Mouse (Mus musculus): ENCODE results near the gene Prkn. TPM values are rescaled to one million over a fixed set of nuclear protein-coding genes. Genes with fewer than 3 reads are reported as not detected.
A peak's percentile ranks its signal among the peaks of the same experiment; 100 is the strongest.

The Prkn gene
- 5.1 and 6.6 TPM in 2 replicates for polyA plus RNA-seq (2015; fragmentation: Nextera tagmentation; extraction: Ambion mirVana)

GRCm38 (mm10) chr17:10840148-10840707 is at the start of gene Prkn, which contains the start of gene Pacrg:
TSS of gene Prkn (plus strand) at chr17:10840384.
TSS of gene Pacrg (minus strand) at chr17:10840311.
- Histone ChIP-seq H3K4me3 (ENCODE audit: low read depth, low read length) (peak within 1 kb of the TSS; percentile 74), H3K9me3 (replicated peaks; ENCODE audit: control insufficient read depth, low read length, poor library complexity, severe bottlenecking) (no peaks in the 10 kb centered on the region), H3K27me3 (ENCODE audit: control insufficient read depth, insufficient read depth, low read depth, low read length) (no peaks in the 10 kb centered on the region), H3K4me2 (ENCODE audit: low read length) (peak within 1 kb of the TSS; percentile 74), H3K9ac (ENCODE audit: low read depth, low read length) (peak within 1 kb of the TSS; percentile 85), H3K27ac (ENCODE audit: low read length) (peak within 1 kb of the TSS; percentile 79), H3K4me1 (ENCODE audit: control insufficient read depth, insufficient read depth, low read length) (peaks cover 5% of the 10 kb centered on the region; the same call in 1 of the 2 replicates), H3K36me3 (ENCODE audit: control insufficient read depth, insufficient read depth, low read length) (no peaks in the 10 kb centered on the region)
- WGBS = 0% methylated on average over 44 of the region's 58 CpGs
- peak; percentile 95 for ATAC-seq

DNA sequence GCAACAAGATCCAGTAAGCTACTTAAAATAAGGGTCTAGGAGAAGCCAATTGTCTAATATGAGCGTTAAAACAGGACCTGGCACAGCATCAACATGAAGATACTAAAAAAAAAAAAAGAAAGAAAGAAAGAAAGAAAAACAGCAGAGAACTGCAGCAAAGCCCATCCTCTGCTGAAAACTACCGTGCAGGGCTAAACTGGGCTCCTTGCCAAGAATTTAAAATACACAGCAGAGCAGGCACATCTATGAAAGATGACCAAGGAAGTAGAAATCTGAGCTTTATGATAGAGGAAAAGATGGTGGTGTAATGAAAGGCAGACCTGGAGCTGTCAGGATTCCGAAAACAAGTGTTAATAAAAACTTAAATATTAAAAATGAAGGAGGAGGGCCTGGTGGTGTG is 48.5 kb upstream of the Prkn start:
- Histone ChIP-seq H3K9ac (ENCODE audit: low read depth, low read length) (no peak overlapping the region), H3K9me3 (replicated peaks; ENCODE audit: control insufficient read depth, low read length, poor library complexity, severe bottlenecking) (no peaks in the 10 kb centered on the region), H3K4me3 (ENCODE audit: low read depth, low read length) (no peak overlapping the region), H3K27me3 (ENCODE audit: control insufficient read depth, insufficient read depth, low read depth, low read length) (no peaks in the 10 kb centered on the region), H3K27ac (ENCODE audit: low read length) (no peak overlapping the region), H3K4me2 (ENCODE audit: low read length) (no peak overlapping the region), H3K36me3 (ENCODE audit: control insufficient read depth, insufficient read depth, low read length) (no peaks in the 10 kb centered on the region), H3K4me1 (ENCODE audit: control insufficient read depth, insufficient read depth, low read length) (peaks cover 3% of the 10 kb centered on the region)
- 37% methylated on average over 3 of the region's 3 CpGs for WGBS
- ATAC-seq = no peak

DNA sequence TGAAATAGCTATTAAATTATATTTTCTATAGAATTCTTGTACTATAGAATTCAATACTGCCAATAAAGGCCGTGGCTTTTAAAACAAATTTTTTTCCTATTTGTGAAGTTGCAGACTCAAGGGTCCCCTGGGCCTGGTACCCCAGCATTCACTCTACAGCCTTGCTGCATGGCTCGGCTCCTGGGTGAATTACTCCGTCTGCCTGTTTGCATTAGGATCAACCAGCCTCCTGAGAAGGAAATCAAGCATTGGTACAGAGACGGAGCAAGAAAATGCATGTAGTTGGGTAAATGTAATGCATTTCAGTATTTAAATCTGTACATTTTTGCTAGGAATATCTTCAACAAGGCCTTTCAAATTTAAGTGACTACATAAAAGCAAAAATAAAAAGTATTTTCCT is 33.5 kb upstream of the Prkn start:
- no peaks in the 10 kb centered on the region for H3K27me3 ChIP-seq (ENCODE audit: control insufficient read depth, insufficient read depth, low read depth, low read length)
- ATAC-seq = no peak
- no peak overlapping the region for H3K4me3 ChIP-seq (ENCODE audit: low read depth, low read length)
- no peaks in the 10 kb centered on the region for H3K9me3 ChIP-seq (replicated peaks; ENCODE audit: control insufficient read depth, low read length, poor library complexity, severe bottlenecking)
- H3K9ac ChIP-seq (ENCODE audit: low read depth, low read length) = no peak overlapping the region
- H3K27ac ChIP-seq (ENCODE audit: low read length) = no peak overlapping the region
- no peaks in the 10 kb centered on the region for H3K4me1 ChIP-seq (ENCODE audit: control insufficient read depth, insufficient read depth, low read length)
- H3K4me2 ChIP-seq (ENCODE audit: low read length) = no peak overlapping the region
- no peaks in the 10 kb centered on the region for H3K36me3 ChIP-seq (ENCODE audit: control insufficient read depth, insufficient read depth, low read length)
- WGBS = 67% methylated on average over 4 of the region's 4 CpGs

DNA sequence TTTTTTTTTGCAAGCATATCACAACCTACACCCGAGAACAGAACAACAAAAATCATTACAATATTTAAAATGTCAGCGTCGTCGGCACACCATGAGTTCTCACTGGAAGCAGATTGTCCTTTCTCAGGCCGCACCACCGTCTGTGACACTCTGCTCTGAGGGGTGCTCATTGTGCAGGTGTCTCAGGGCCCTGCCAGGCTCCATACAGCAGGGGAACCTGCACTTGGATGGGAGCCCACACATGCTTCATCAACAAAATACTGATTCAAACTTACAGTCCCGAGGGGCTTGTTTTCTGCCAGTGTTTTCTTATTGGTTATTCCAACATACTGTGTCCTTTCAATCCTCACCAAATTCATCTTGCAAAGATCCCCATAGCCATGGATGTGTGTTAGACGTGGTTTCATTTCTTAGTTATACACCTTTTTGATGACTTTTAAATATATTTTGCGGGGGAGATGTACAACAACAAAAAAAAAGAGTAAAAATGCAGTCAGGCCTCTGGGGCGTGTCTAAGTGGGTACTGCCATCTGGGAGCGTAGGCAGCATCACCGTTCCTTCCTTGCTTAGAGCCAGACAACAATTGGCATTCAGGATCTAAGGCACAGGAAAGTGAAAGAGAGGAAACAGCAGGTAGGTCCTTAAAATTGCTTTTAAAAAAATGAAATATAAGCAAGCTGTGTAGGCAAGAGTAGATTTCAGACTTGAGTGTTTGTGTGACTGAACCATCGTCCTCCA is 32.8 kb upstream of the Prkn start:
- H3K9me3 ChIP-seq (replicated peaks; ENCODE audit: control insufficient read depth, low read length, poor library complexity, severe bottlenecking) = no peaks in the 10 kb centered on the region
- no peak overlapping the region for H3K27ac ChIP-seq (ENCODE audit: low read length)
- H3K36me3 ChIP-seq (ENCODE audit: control insufficient read depth, insufficient read depth, low read length) = no peaks in the 10 kb centered on the region
- no peaks in the 10 kb centered on the region for H3K4me1 ChIP-seq (ENCODE audit: control insufficient read depth, insufficient read depth, low read length)
- no peaks in the 10 kb centered on the region for H3K27me3 ChIP-seq (ENCODE audit: control insufficient read depth, insufficient read depth, low read depth, low read length)
- no peak overlapping the region for H3K9ac ChIP-seq (ENCODE audit: low read depth, low read length)
- no peak overlapping the region for H3K4me2 ChIP-seq (ENCODE audit: low read length)
- no peak for ATAC-seq
- WGBS = 68% methylated on average over 13 of the region's 13 CpGs
- H3K4me3 ChIP-seq (ENCODE audit: low read depth, low read length) = no peak overlapping the region

DNA sequence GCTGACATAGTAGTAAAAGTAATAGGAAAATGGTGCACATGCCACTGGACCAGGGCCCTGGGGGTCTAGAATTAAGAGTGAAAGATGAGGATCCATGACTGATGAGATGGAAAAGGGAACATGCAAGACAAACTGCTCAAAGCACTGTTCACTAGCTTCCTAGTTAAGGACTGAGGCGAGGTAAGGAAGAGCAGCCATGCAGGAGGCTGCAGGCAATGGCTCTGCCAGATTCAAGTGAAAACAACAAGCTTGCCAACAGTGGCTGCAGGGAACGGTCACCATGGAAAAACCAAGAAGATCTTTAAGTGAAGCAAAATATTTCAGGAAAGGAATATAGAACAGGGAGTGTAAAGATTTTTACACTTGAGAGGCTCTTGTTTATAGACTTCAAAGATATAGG is 31.6 kb upstream of the Prkn start:
- WGBS = 80% methylated on average over 2 of the region's 2 CpGs
- Histone ChIP-seq H3K27ac (ENCODE audit: low read length) (no peak overlapping the region), H3K36me3 (ENCODE audit: control insufficient read depth, insufficient read depth, low read length) (no peaks in the 10 kb centered on the region), H3K9ac (ENCODE audit: low read depth, low read length) (no peak overlapping the region), H3K4me3 (ENCODE audit: low read depth, low read length) (no peak overlapping the region), H3K4me1 (ENCODE audit: control insufficient read depth, insufficient read depth, low read length) (no peaks in the 10 kb centered on the region), H3K9me3 (replicated peaks; ENCODE audit: control insufficient read depth, low read length, poor library complexity, severe bottlenecking) (no peaks in the 10 kb centered on the region), H3K27me3 (ENCODE audit: control insufficient read depth, insufficient read depth, low read depth, low read length) (no peaks in the 10 kb centered on the region), H3K4me2 (ENCODE audit: low read length) (no peak overlapping the region)
- no peak for ATAC-seq

DNA sequence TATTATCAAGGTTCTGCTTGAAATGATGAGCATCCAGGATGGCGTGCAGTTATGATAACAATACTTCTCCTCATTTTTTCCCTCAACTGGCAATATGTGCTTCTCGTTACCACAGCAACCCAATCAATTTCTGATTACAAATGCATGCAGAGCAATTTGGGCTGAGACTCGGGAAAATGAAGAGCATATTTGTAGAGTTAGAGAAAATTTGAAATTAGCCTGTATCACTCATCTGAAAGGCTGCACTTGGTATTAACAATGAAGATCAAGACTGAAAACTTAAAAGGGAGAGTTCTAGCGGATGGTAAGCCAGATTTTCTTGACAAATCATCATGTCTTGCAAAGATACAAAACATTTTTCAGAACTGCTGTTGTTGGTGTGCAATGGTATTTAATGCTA is 21.2 kb upstream of the Prkn start:
- no peak overlapping the region for H3K4me2 ChIP-seq (ENCODE audit: low read length)
- ATAC-seq = no peak
- H3K36me3 ChIP-seq (ENCODE audit: control insufficient read depth, insufficient read depth, low read length) = no peaks in the 10 kb centered on the region
- no peak overlapping the region for H3K9ac ChIP-seq (ENCODE audit: low read depth, low read length)
- H3K4me1 ChIP-seq (ENCODE audit: control insufficient read depth, insufficient read depth, low read length) = no peaks in the 10 kb centered on the region
- H3K27ac ChIP-seq (ENCODE audit: low read length) = no peak overlapping the region
- no peaks in the 10 kb centered on the region for H3K27me3 ChIP-seq (ENCODE audit: control insufficient read depth, insufficient read depth, low read depth, low read length)
- no peak overlapping the region for H3K4me3 ChIP-seq (ENCODE audit: low read depth, low read length)
- no peaks in the 10 kb centered on the region for H3K9me3 ChIP-seq (replicated peaks; ENCODE audit: control insufficient read depth, low read length, poor library complexity, severe bottlenecking)
- WGBS = 71% methylated on average over 4 of the region's 4 CpGs

GRCm38 (mm10) chr17:10840731-10841201 is 582 bp downstream of the Prkn start:
- Histone ChIP-seq H3K4me3 (ENCODE audit: low read depth, low read length) (peak overlapping the region; percentile 74), H3K4me1 (ENCODE audit: control insufficient read depth, insufficient read depth, low read length) (peaks cover 5% of the 10 kb centered on the region; the same call in 1 of the 2 replicates), H3K27me3 (ENCODE audit: control insufficient read depth, insufficient read depth, low read depth, low read length) (no peaks in the 10 kb centered on the region), H3K27ac (ENCODE audit: low read length) (peak overlapping the region; percentile 79), H3K36me3 (ENCODE audit: control insufficient read depth, insufficient read depth, low read length) (no peaks in the 10 kb centered on the region), H3K9me3 (replicated peaks; ENCODE audit: control insufficient read depth, low read length, poor library complexity, severe bottlenecking) (no peaks in the 10 kb centered on the region), H3K9ac (ENCODE audit: low read depth, low read length) (peak overlapping the region; percentile 85), H3K4me2 (ENCODE audit: low read length) (peak overlapping the region; percentile 74)
- 2% methylated on average over 20 of the region's 20 CpGs for WGBS
- ATAC-seq = peak; percentile 61

DNA sequence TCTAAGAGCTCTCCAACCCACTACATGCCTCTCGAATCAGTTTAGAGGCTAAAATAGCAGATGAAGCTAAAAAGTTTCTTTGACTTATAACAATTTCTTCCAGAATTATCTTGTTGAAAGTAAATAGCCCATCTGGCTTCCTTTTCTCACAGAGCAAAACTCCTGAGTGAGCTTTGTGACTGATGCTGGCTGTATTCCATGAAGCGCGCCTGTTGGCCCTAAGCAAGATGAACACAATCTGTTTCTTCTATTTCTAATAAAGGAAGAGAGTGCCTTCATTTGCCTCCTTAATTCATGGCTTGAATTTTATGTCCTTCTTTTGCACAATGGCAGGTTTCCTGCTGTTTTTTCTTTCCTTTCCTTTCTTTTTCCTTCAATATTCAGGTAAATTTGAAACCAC is 14.0 kb downstream of the Prkn start:
- Histone ChIP-seq H3K4me3 (ENCODE audit: low read depth, low read length) (no peak overlapping the region), H3K27me3 (ENCODE audit: control insufficient read depth, insufficient read depth, low read depth, low read length) (no peaks in the 10 kb centered on the region), H3K4me2 (ENCODE audit: low read length) (no peak overlapping the region), H3K27ac (ENCODE audit: low read length) (no peak overlapping the region), H3K36me3 (ENCODE audit: control insufficient read depth, insufficient read depth, low read length) (no peaks in the 10 kb centered on the region), H3K9me3 (replicated peaks; ENCODE audit: control insufficient read depth, low read length, poor library complexity, severe bottlenecking) (no peaks in the 10 kb centered on the region), H3K4me1 (ENCODE audit: control insufficient read depth, insufficient read depth, low read length) (no peaks in the 10 kb centered on the region), H3K9ac (ENCODE audit: low read depth, low read length) (no peak overlapping the region)
- no peak for ATAC-seq
- 73% methylated on average over 3 of the region's 3 CpGs for WGBS
